Comparison of ENCODE assay signal across 13 mouse cellular contexts in the genomic region with DNA sequence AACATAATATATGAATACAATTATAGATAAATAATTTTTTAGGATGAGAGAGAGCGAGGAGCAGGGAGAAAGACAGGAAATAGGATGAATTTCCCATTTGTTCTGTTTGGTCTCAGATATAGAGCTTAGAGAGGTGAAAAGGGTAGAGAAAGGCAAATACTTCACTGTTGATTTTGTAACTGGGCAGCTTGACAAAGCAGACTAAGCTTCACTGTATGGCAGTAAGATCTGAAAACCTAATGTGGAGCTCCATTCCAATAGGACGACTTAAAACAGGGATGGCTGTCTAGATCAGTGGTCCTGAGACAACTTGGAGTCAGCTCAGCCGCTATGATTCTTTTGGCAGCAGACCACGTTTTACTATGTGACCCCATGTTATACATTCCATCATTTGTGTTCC.
"Had no signal": no experiment of that assay in that cellular context is flagged by ENCODE, and none has a peak within 500 bp of the region (broad histone marks: within the 10 kb centered on the region; RNA-seq: fewer than 3 reads in every experiment).

No protein-coding gene starts in this region.

- H3K9ac ChIP-seq: limb, embryonic 15.5 days; neural tube, embryonic 13.5 days had no signal

- H3K27me3 ChIP-seq: limb, embryonic 15.5 days had no signal

- DNase-seq: kidney, adult 8-10 months; kidney, postnatal 25 days; lung, adult 2 months; lung, postnatal 36 days; midbrain, embryonic 14.5 days; right cerebral cortex, postnatal 14 days; thymus, adult 2 months; thymus, postnatal 25 days had no signal

- H3K4me1 ChIP-seq: neural tube, embryonic 13.5 days had no signal

- H3K27ac ChIP-seq: left cerebral cortex, adult 2 months; limb, embryonic 15.5 days; neural tube, embryonic 13.5 days had no signal

- H3K4me3 ChIP-seq: left cerebral cortex, adult 2 months; limb, embryonic 15.5 days; neural tube, embryonic 13.5 days had no signal

- H3K9me3 ChIP-seq: limb, embryonic 15.5 days; neural tube, embryonic 13.5 days had no signal

- H3K4me2 ChIP-seq: limb, embryonic 15.5 days; neural tube, embryonic 13.5 days had no signal

- H3K36me3 ChIP-seq: limb, embryonic 15.5 days; neural tube, embryonic 13.5 days had no signal

- ATAC-seq: intestine, postnatal 0 days; lung, postnatal 0 days had no signal
